Mouse (Mus musculus): ENCODE data around the gene Mettl7a2.

- no peak for TF ChIP-seq CHD2 (IDR thresholded peaks at IDR 0.05; ENCODE audit: low read length)
- TF ChIP-seq CTCF (IDR thresholded peaks at IDR 0.05 in 2 of 3, conservative IDR thresholded peaks at IDR 0.05 in 1 of 3; ENCODE audit: control insufficient read depth in 1 of 3, insufficient read depth in 1 of 3, low read depth in 2 of 3, low read length in 3 of 3, poor library complexity in 1 of 3, severe bottlenecking in 1 of 3) = no peak
- no peak for TF ChIP-seq CHD1 (IDR thresholded peaks at IDR 0.05; ENCODE audit: low read depth, low read length)
- no peak for TF ChIP-seq POLR2AphosphoS2 (IDR thresholded peaks at IDR 0.05; ENCODE audit: low read length)
- no peak for TF ChIP-seq MAZ (IDR thresholded peaks at IDR 0.05; ENCODE audit: low read depth, low read length)
Measured at GRCm38 (mm10) chr15:100306201-100306600, 46.8 kb upstream of the Mettl7a2 start.
